Mouse (Mus musculus) layer of hippocampus, adult 2 months (tissue): ENCODE measurements around the gene Gm26741. TPM values are rescaled to one million over a fixed set of nuclear protein-coding genes. Genes with fewer than 3 reads are reported as not detected.

Experiments used
- DNase-seq, 2 experiments: peaks; one replicate each; pipeline ENCODE4 v3.0.0; 2022; ENCODE audit warnings: low spot score in 2 of 2
- H3K27ac ChIP-seq: fragments of 200-600 bp; 2 replicates; pipeline ENCODE4 v1.8.1; 2022
- H3K4me3 ChIP-seq: fragments of 200-600 bp; 2 replicates; pipeline ENCODE4 v1.8.1; 2022; ENCODE audit warnings: mild to moderate bottlenecking
- CTCF ChIP-seq: fragments of 200-600 bp; conservative IDR thresholded peaks from 2 replicates; pipeline ENCODE4 v1.8.1; 2022; ENCODE audit warnings: antibody characterized with exemption, mild to moderate bottlenecking, moderate library complexity
- total RNA-seq, 2 experiments: library from RNA; stranded (reverse); gene quantifications; 2 replicates each; pipeline ENCODE4 v1.2.3; 2021

Gm26741 gene
- total RNA-seq, 2 experiments from 2014 or later = not detected

DNA sequence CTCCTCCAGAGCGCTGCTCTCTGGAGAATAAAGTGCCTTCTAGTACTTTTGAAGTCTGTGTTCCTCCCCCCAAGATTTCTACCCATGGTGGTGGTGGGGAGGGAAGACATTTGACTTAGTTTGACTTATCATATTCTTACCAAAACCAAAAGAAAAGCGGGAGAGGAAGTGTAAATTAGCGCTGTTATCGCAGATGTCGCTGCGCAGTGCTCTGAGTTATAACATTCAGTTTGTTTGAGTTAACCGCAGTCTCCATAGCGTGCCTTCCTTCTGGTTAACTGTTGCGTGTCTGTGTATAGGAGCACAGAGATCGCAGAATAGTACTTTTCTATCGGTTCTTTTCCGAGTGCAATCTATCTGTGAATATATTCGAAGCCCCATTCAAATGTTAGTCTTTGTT is 46.6 kb downstream of the Gm26741 start:
- no peak overlapping the region for H3K27ac ChIP-seq

DNA sequence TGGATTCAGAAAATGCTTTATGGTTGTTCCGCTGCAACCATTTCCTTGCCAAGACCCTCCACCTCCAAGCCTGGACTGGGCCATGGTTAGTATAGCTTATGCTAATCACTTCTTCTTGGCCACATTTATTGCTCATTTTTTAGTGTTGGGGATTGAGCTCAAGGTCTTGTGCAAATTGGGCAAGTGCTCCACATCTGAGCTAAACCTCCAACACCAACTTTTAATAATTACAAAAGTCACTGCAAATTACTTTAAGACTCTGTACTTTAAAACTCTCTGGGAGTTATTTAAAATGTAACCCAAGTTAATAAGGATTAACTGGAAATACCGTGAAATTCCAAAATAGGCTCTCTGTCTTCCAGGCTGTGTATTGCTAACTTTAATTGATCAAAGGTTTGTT is 49.0 kb downstream of the Gm26741 start:
- no peak overlapping the region for H3K4me3 ChIP-seq
- DNase-seq = no peak
- TF ChIP-seq CTCF = no peak
- no peak overlapping the region for H3K27ac ChIP-seq

More for the DNA sequence above, 46.6 kb downstream of the Gm26741 start:
- no peak for DNase-seq
- TF ChIP-seq CTCF = no peak
- no peak overlapping the region for H3K4me3 ChIP-seq

Other genes with a start within 250 kb of the Gm26741 start
- gene Ros1, start 163.5 kb upstream of the Gm26741 start, total RNA-seq = not detected
- 1 to 10 TPM; 6.1 to 6.8 TPM for gene Dcbld1, start 125.1 kb upstream of the Gm26741 start, total RNA-seq
- gene Gopc, start 23.4 kb downstream of the Gm26741 start, total RNA-seq = 10 to 100 TPM; 40.2 to 41.7 TPM
- not detected for gene Nepn, start 30.2 kb downstream of the Gm26741 start, total RNA-seq
- gene Nus1, start 58.8 kb downstream of the Gm26741 start, total RNA-seq = 10 to 100 TPM; 60.0 to 63.8 TPM